Mouse (Mus musculus) regulatory T cell (primary cell): ENCODE measurements around the gene Kcnh6.

Source experiments
- in situ Hi-C: fragments of 300-600 bp; cut with MboI, MseI; formaldehyde crosslinking; loops from one replicate; pipeline ENCODE4 v1.15.1; 2025; ENCODE audit warnings: high pct_unique_total_duplicates

The Kcnh6 gene

GRCm38 (mm10) chr11:106007821-106008220, at the start of gene Kcnh6:
TSS of gene Kcnh6 (plus strand) at chr11:106008124.
- in situ Hi-C loops = no loop called here

- in situ Hi-C loops = no loop called here
Measured at GRCm38 (mm10) chr11:105958566-105958965, 49.4 kb upstream of the Kcnh6 start.

- in situ Hi-C loops = no loop called here
Measured at GRCm38 (mm10) chr11:105959355-105959754, 48.6 kb upstream of the Kcnh6 start.

GRCm38 (mm10) chr11:105964691-105965090, 43.2 kb upstream of the Kcnh6 start:
- in situ Hi-C loops = no loop called here

GRCm38 (mm10) chr11:105966288-105966687, 41.6 kb upstream of the Kcnh6 start:
- in situ Hi-C loops = no loop called here

- in situ Hi-C loops = no loop called here
Measured at GRCm38 (mm10) chr11:105967741-105968574, 40.0 kb upstream of the Kcnh6 start, which contains the start of gene Ace. TSS of gene Ace (plus strand) at chr11:105967945.

- in situ Hi-C loops = no loop called here
Measured at GRCm38 (mm10) chr11:105968948-105969347, 39.0 kb upstream of the Kcnh6 start.

GRCm38 (mm10) chr11:105969516-105969915, 38.4 kb upstream of the Kcnh6 start:
- in situ Hi-C loops = no loop called here

GRCm38 (mm10) chr11:105974593-105974992, 33.3 kb upstream of the Kcnh6 start:
- in situ Hi-C loops = no loop called here

- in situ Hi-C loops = no loop called here
Measured at GRCm38 (mm10) chr11:105975050-105975449, 32.9 kb upstream of the Kcnh6 start.

GRCm38 (mm10) chr11:105975636-105976035, 32.3 kb upstream of the Kcnh6 start:
- in situ Hi-C loops = no loop called here

- in situ Hi-C loops = no loop called here
Measured at GRCm38 (mm10) chr11:105978232-105978631, 29.7 kb upstream of the Kcnh6 start.

- in situ Hi-C loops = no loop called here
Measured at GRCm38 (mm10) chr11:105978634-105979033, 29.3 kb upstream of the Kcnh6 start.

- in situ Hi-C loops = no loop called here
Measured at GRCm38 (mm10) chr11:105984452-105984851, 23.5 kb upstream of the Kcnh6 start.

- in situ Hi-C loops = no loop called here
Measured at GRCm38 (mm10) chr11:105987446-105987845, 20.5 kb upstream of the Kcnh6 start.

GRCm38 (mm10) chr11:105989446-105989845, 18.5 kb upstream of the Kcnh6 start:
- in situ Hi-C loops = no loop called here

- in situ Hi-C loops = loop anchor here (5.0 to 10.0 kb wide), 3 partner anchors 48 to 1655 kb away; no protein-coding TSS in a partner anchor
Measured at GRCm38 (mm10) chr11:105990231-105990630, 17.7 kb upstream of the Kcnh6 start.

GRCm38 (mm10) chr11:105994375-105994774, 13.5 kb upstream of the Kcnh6 start, which contains the start of gene Ace3:
TSS of gene Ace3 (plus strand) at chr11:105994675.
- in situ Hi-C loops = loop anchor here (5.0 to 10.0 kb wide), 3 partner anchors 52 to 1650 kb away; no protein-coding TSS in a partner anchor

- in situ Hi-C loops = no loop called here
Measured at GRCm38 (mm10) chr11:106000062-106000461, 7.9 kb upstream of the Kcnh6 start.

- in situ Hi-C loops = no loop called here
Measured at GRCm38 (mm10) chr11:106001718-106002117, 6.2 kb upstream of the Kcnh6 start.

- in situ Hi-C loops = no loop called here
Measured at GRCm38 (mm10) chr11:106004576-106004975, 3.3 kb upstream of the Kcnh6 start.

GRCm38 (mm10) chr11:106005970-106006369, 2.0 kb upstream of the Kcnh6 start:
- in situ Hi-C loops = no loop called here

- in situ Hi-C loops = no loop called here
Measured at GRCm38 (mm10) chr11:106012711-106013110, 4.8 kb downstream of the Kcnh6 start.
